Mouse (Mus musculus) kidney, postnatal 0 days (tissue): ENCODE data around the gene Col6a3. TPM values are rescaled to one million over a fixed set of nuclear protein-coding genes. Genes with fewer than 3 reads are reported as not detected.

ENCODE experiments used
- ATAC-seq: fragments of 200-750 bp; cut with Nextera tagmentation; replicated peaks from 2 replicates; pipeline ENCODE4 v1.8.0; 2017; ENCODE audit warnings: low read depth, moderate number of reproducible peaks, moderate TSS enrichment, moderate library complexity; ENCODE audit not compliant: low FRiP score
- DNase-seq: peaks from one replicate; pipeline ENCODE4 v3.0.0-alpha.2; 2016; ENCODE audit warnings: low spot score
- H3K27ac ChIP-seq: fragments of 300-500 bp; sonication (generic); 2 replicates; pipeline ENCODE4 v1.5.1; 2014; ENCODE audit warnings: mild to moderate bottlenecking
- H3K27me3 ChIP-seq: fragments of 300-500 bp; sonication (generic); 2 replicates; pipeline ENCODE4 v1.6.1; 2014; ENCODE audit warnings: low read length, mixed read lengths; ENCODE audit not compliant: insufficient read depth
- H3K36me3 ChIP-seq: fragments of 300-500 bp; sonication (generic); 2 replicates; pipeline ENCODE4 v1.6.1; 2014; ENCODE audit warnings: low read length, mixed read lengths; ENCODE audit not compliant: insufficient read depth
- H3K4me1 ChIP-seq: fragments of 300-500 bp; sonication (generic); replicated peaks from 2 replicates; pipeline ENCODE4 v1.6.1; 2014; ENCODE audit warnings: antibody characterized with exemption, low read length, mixed read lengths; ENCODE audit not compliant: insufficient read depth
- H3K4me2 ChIP-seq: fragments of 300-500 bp; sonication (generic); 2 replicates; pipeline ENCODE4 v1.6.1; 2014; ENCODE audit warnings: mild to moderate bottlenecking, low read length, moderate library complexity, mixed read lengths
- H3K4me3 ChIP-seq: fragments of 300-500 bp; sonication (generic); replicated peaks from 2 replicates; pipeline ENCODE4 v1.5.1; 2014; ENCODE audit warnings: low read depth, low read length
- H3K9ac ChIP-seq: fragments of 300-500 bp; sonication (generic); 2 replicates; pipeline ENCODE4 v1.6.1; 2014; ENCODE audit warnings: low read depth, low read length
- H3K9me3 ChIP-seq: fragments of 300-500 bp; sonication (generic); replicated peaks from 2 replicates; pipeline ENCODE4 v1.6.1; 2016; ENCODE audit warnings: low read length, inconsistent platforms, mixed read lengths
- CTCF ChIP-seq: IDR thresholded peaks from 2 replicates; pipeline ENCODE4 v1.5.1; 2016; ENCODE audit warnings: antibody characterized with exemption, low read depth, mild to moderate bottlenecking, moderate library complexity
- WGBS: fragments of 180-500 bp; shearing (Covaris S2); extraction: QIAGEN DNeasy Blood & Tissue Kit; methylation state at CpG from one replicate; pipeline ENCODE4 v1.1.7; 2014; 5-methylcytosine and 5-hydroxymethylcytosine counted together
- polyA plus RNA-seq: library from polyadenylated mRNA; unstranded; fragments of >200 nt; fragmentation: Nextera tagmentation; extraction: Ambion mirVana; gene quantifications from 2 replicates; pipeline ENCODE4 v1.2.1, GENCODE M21; 2015

The Col6a3 gene
- polyA plus RNA-seq, 1 experiment from 2014 or later, result 19.9 TPM

DNA sequence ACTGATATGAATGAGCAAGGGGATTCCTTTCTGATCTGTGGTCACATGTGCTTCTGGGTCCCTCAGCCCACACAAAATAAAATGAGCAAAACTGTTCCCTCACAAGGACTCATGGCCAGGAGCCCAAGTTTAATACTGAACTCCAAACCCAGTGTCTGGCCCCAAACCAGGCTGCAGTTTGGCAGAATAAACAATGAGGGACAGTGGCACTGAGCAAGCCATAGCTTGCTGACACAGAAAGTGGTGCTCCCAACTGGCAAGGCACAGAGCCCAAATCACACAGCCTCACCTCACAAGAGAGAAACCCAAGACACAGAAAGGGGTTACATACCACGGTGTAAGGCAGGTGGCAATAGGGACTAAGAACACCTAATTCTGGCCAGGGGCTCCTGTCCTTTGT, 63.3 kb downstream of the Col6a3 start:
- no peak for DNase-seq
- ATAC-seq, result no peak
- H3K4me2 ChIP-seq, result no peak overlapping the region
- H3K9ac ChIP-seq, result no peak overlapping the region
- no peaks in the 10 kb centered on the region for H3K27me3 ChIP-seq
- no peaks in the 10 kb centered on the region for H3K9me3 ChIP-seq
- H3K27ac ChIP-seq, result no peak overlapping the region
- H3K36me3 ChIP-seq, result no peaks in the 10 kb centered on the region
- WGBS, result 100% methylated on average over 1 of the region's 1 CpGs
- no peak for TF ChIP-seq CTCF
- H3K4me3 ChIP-seq, result no peak overlapping the region
- no peaks in the 10 kb centered on the region for H3K4me1 ChIP-seq

DNA sequence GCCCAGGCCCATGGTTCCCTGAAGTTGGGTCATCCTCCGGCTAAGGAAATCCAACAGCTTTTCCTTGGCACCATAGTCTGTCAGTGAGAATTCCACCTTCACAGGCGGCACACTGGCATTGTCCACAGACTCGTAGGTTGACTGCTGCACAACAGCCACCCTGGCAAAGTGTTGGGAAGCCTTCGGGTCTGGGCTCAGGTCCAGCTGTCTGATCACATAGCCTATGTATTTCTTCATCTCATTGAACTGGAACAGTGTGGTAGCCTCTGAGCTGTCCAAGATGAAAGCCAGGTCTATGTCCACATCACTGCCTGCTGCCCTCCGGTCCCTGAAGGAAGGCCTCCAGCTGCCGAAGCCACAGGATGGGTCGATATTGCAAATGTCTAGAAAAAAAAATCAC, 64.7 kb downstream of the Col6a3 start:
- Histone ChIP-seq H3K9me3 (no peaks in the 10 kb centered on the region), H3K27me3 (no peaks in the 10 kb centered on the region), H3K4me3 (no peak overlapping the region), H3K4me1 (no peaks in the 10 kb centered on the region), H3K9ac (no peak overlapping the region), H3K27ac (no peak overlapping the region), H3K36me3 (no peaks in the 10 kb centered on the region), H3K4me2 (no peak overlapping the region)
- TF ChIP-seq CTCF, result no peak
- DNase-seq (no peak), ATAC-seq (no peak)
- 90% methylated on average over 7 of the region's 7 CpGs for whole genome bisulfite sequencing

- 20% methylated on average over 10 of the region's 10 CpGs for WGBS
- ATAC-seq, result peak; percentile 84
- no peak overlapping the region for H3K27ac ChIP-seq
- H3K4me1 ChIP-seq, result no peaks in the 10 kb centered on the region
- no peak overlapping the region for H3K9ac ChIP-seq
- no peaks in the 10 kb centered on the region for H3K9me3 ChIP-seq
- H3K4me3 ChIP-seq, result no peak overlapping the region
- peak; percentile 50 for DNase-seq
- TF ChIP-seq CTCF, result no peak
- H3K4me2 ChIP-seq, result no peak overlapping the region
- no peaks in the 10 kb centered on the region for H3K27me3 ChIP-seq
- H3K36me3 ChIP-seq, result no peaks in the 10 kb centered on the region
These were observed 68.1 kb downstream of the Col6a3 start for GRCm38 (mm10) chr1:90775477-90776241.

- Histone ChIP-seq H3K9me3 (no peaks in the 10 kb centered on the region), H3K9ac (no peak overlapping the region), H3K4me2 (no peak overlapping the region), H3K4me1 (no peaks in the 10 kb centered on the region), H3K36me3 (no peaks in the 10 kb centered on the region), H3K4me3 (no peak overlapping the region), H3K27ac (no peak overlapping the region), H3K27me3 (no peaks in the 10 kb centered on the region)
- 65% methylated on average over 4 of the region's 4 CpGs for WGBS
- no peak for ATAC-seq
- no peak for TF ChIP-seq CTCF
- DNase-seq, result no peak
These were observed 72.6 kb downstream of the Col6a3 start for GRCm38 (mm10) chr1:90771172-90771571.

- no peak overlapping the region for H3K4me3 ChIP-seq
- no peak for TF ChIP-seq CTCF
- H3K9ac ChIP-seq, result no peak overlapping the region
- ATAC-seq, result no peak
- no peaks in the 10 kb centered on the region for H3K27me3 ChIP-seq
- H3K9me3 ChIP-seq, result no peaks in the 10 kb centered on the region
- no peak for DNase-seq
- no peak overlapping the region for H3K27ac ChIP-seq
- H3K4me2 ChIP-seq, result no peak overlapping the region
- 83% methylated on average over 7 of the region's 7 CpGs for WGBS
- H3K36me3 ChIP-seq, result no peaks in the 10 kb centered on the region
- H3K4me1 ChIP-seq, result no peaks in the 10 kb centered on the region
These were observed 73.7 kb downstream of the Col6a3 start for GRCm38 (mm10) chr1:90770027-90770426.

DNA sequence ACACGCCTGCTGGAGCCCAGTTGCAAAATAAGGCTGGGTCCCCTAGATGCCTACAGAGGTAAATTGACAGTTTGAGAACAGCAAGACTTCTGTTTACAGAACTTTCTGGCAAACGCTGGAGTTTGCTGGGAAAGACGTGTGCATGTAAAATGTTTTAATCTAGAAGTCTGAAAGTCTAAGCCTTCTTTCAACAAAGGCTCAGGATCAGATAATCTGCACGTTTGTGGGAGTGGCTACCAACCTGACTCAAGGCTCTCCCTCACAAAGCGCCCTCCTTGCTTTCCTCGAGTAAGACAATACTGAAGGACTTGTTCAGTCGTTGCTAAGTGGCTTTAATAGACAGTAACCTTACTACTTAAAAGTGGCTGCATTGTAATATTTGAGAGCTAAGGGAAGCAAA, 74.5 kb downstream of the Col6a3 start:
- Histone ChIP-seq H3K27ac (no peak overlapping the region), H3K27me3 (no peaks in the 10 kb centered on the region), H3K4me2 (no peak overlapping the region), H3K4me1 (no peaks in the 10 kb centered on the region), H3K9ac (no peak overlapping the region), H3K4me3 (no peak overlapping the region), H3K36me3 (no peaks in the 10 kb centered on the region), H3K9me3 (no peaks in the 10 kb centered on the region)
- DNase-seq (no peak), ATAC-seq (no peak)
- TF ChIP-seq CTCF, result no peak
- 56% methylated on average over 7 of the region's 7 CpGs for WGBS
